Comparison of ENCODE assay signal across 22 mouse cellular contexts in genomic region chr3:126656173-126656572, GRCm38 (mm10).
A peak's percentile ranks its signal among the peaks of the same experiment; 100 is the strongest.
DNase-seq lines count a peak whose midpoint lies in the region; ATAC-seq and TF ChIP-seq lines count a peak whose summit lies in the region.
"Had no signal": no experiment of that assay in that cellular context is flagged by ENCODE, and none has a peak within 500 bp of the region (broad histone marks: within the 10 kb centered on the region; RNA-seq: fewer than 3 reads in every experiment).

No protein-coding gene starts in this region.

- H3K27ac ChIP-seq in forebrain, embryonic 15.5 days (replicated peaks) = no peak overlapping the region
- H3K27ac ChIP-seq in forebrain, embryonic 12.5 days = no peak overlapping the region
- peak overlapping the region; percentile 36 for H3K27ac ChIP-seq in heart, embryonic 16.5 days (ENCODE audit: low read length)
- no peak overlapping the region for H3K27ac ChIP-seq in heart, embryonic 11.5 days (ENCODE audit: low read depth, low read length)
- no peak overlapping the region for H3K27ac ChIP-seq in midbrain, embryonic 13.5 days
- H3K27ac ChIP-seq in midbrain, embryonic 10.5 days (replicated peaks) = no peak overlapping the region
- H3K27ac ChIP-seq in forebrain, postnatal 0 days (ENCODE audit: low read depth, low read length) = no peak overlapping the region
- H3K27ac ChIP-seq: liver, embryonic 15.5 days; neural tube, embryonic 13.5 days had no signal

- H3K4me1 ChIP-seq in forebrain, embryonic 15.5 days = no peaks in the 10 kb centered on the region; the same call in 1 of the 2 replicates
- H3K4me1 ChIP-seq in forebrain, embryonic 12.5 days = peaks cover 7% of the 10 kb centered on the region; the same call in 1 of the 2 replicates
- H3K4me1 ChIP-seq in heart, embryonic 16.5 days (ENCODE audit: control insufficient read depth, insufficient read depth, low read length) = peaks cover 54% of the 10 kb centered on the region
- H3K4me1 ChIP-seq in heart, embryonic 11.5 days (ENCODE audit: control insufficient read depth, insufficient read depth, low read length) = peaks cover 38% of the 10 kb centered on the region
- 0 out of 2 replicates have a peak, but pooled peaks cover 4% of the 10 kb centered on the region for H3K4me1 ChIP-seq in midbrain, embryonic 13.5 days (replicated peaks)
- peaks cover 12% of the 10 kb centered on the region; the same call in 1 of the 2 replicates for H3K4me1 ChIP-seq in midbrain, embryonic 10.5 days
- H3K4me1 ChIP-seq in forebrain, postnatal 0 days (ENCODE audit: insufficient read depth) = no peaks in the 10 kb centered on the region
- H3K4me1 ChIP-seq: liver, embryonic 15.5 days had no signal

- H3K36me3 ChIP-seq in forebrain, embryonic 15.5 days = no peaks in the 10 kb centered on the region
- H3K36me3 ChIP-seq in forebrain, embryonic 12.5 days (replicated peaks) = no peaks in the 10 kb centered on the region
- H3K36me3 ChIP-seq in heart, embryonic 16.5 days (ENCODE audit: control insufficient read depth, insufficient read depth) = no peaks in the 10 kb centered on the region
- H3K36me3 ChIP-seq in heart, embryonic 11.5 days (ENCODE audit: control insufficient read depth, insufficient read depth, low read length) = no peaks in the 10 kb centered on the region
- H3K36me3 ChIP-seq in midbrain, embryonic 13.5 days = no peaks in the 10 kb centered on the region
- H3K36me3 ChIP-seq in midbrain, embryonic 10.5 days = no peaks in the 10 kb centered on the region
- H3K36me3 ChIP-seq in forebrain, postnatal 0 days (ENCODE audit: insufficient read depth) = no peaks in the 10 kb centered on the region
- H3K36me3 ChIP-seq: liver, embryonic 15.5 days; neural tube, embryonic 13.5 days had no signal

- ATAC-seq in forebrain, embryonic 15.5 days (replicated peaks) = peak; percentile 49; the same call in 1 of the 2 replicates
- no peak for ATAC-seq in forebrain, embryonic 12.5 days (ENCODE audit: low FRiP score)
- ATAC-seq in heart, embryonic 16.5 days (replicated peaks; ENCODE audit: extremely low read depth, insufficient read depth, low FRiP score) = no peak
- ATAC-seq in heart, embryonic 11.5 days (replicated peaks; ENCODE audit: insufficient number of reproducible peaks, low FRiP score, low TSS enrichment) = no peak
- 0 out of 2 replicates have a peak, but pooled peaks have one; percentile 34 for ATAC-seq in midbrain, embryonic 13.5 days
- peak; percentile 40 for ATAC-seq in forebrain, postnatal 0 days
- ATAC-seq: activated CD4-positive, CD25-positive, alpha-beta regulatory T cell, adult 4 months; lung, postnatal 0 days; Patski had no signal

- no peak for TF ChIP-seq CTCF in forebrain, postnatal 0 days (IDR thresholded peaks at IDR 0.05; ENCODE audit: low read depth)

- 27% methylated on average over 3 of the region's 3 CpGs for WGBS in forebrain, embryonic 15.5 days
- WGBS in forebrain, embryonic 12.5 days = 32% methylated on average over 3 of the region's 3 CpGs
- WGBS in heart, embryonic 16.5 days = 45% methylated on average over 3 of the region's 3 CpGs
- WGBS in heart, embryonic 11.5 days (ENCODE audit: insufficient replicate concordance) = 46% methylated on average over 3 of the region's 3 CpGs
- 54% methylated on average over 3 of the region's 3 CpGs for WGBS in midbrain, embryonic 13.5 days
- WGBS in midbrain, embryonic 10.5 days = 68% methylated on average over 3 of the region's 3 CpGs
- WGBS in forebrain, postnatal 0 days = 30% methylated on average over 3 of the region's 3 CpGs

- H3K9me3 ChIP-seq in forebrain, embryonic 15.5 days = no peaks in the 10 kb centered on the region
- no peaks in the 10 kb centered on the region for H3K9me3 ChIP-seq in forebrain, embryonic 12.5 days
- no peaks in the 10 kb centered on the region for H3K9me3 ChIP-seq in heart, embryonic 16.5 days (replicated peaks; ENCODE audit: control insufficient read depth, low read length)
- H3K9me3 ChIP-seq in heart, embryonic 11.5 days (replicated peaks; ENCODE audit: control insufficient read depth, low read length) = no peaks in the 10 kb centered on the region
- no peaks in the 10 kb centered on the region for H3K9me3 ChIP-seq in midbrain, embryonic 13.5 days
- no peaks in the 10 kb centered on the region for H3K9me3 ChIP-seq in midbrain, embryonic 10.5 days (replicated peaks)
- no peaks in the 10 kb centered on the region for H3K9me3 ChIP-seq in forebrain, postnatal 0 days (ENCODE audit: low read length)
- H3K9me3 ChIP-seq: liver, embryonic 15.5 days; neural tube, embryonic 13.5 days had no signal

- H3K4me3 ChIP-seq in forebrain, embryonic 15.5 days = no peak overlapping the region
- H3K4me3 ChIP-seq in forebrain, embryonic 12.5 days (replicated peaks) = no peak overlapping the region
- no peak overlapping the region for H3K4me3 ChIP-seq in heart, embryonic 16.5 days (ENCODE audit: low read length)
- no peak overlapping the region for H3K4me3 ChIP-seq in heart, embryonic 11.5 days (ENCODE audit: low read depth, low read length)
- H3K4me3 ChIP-seq in midbrain, embryonic 13.5 days (replicated peaks) = no peak overlapping the region
- H3K4me3 ChIP-seq in midbrain, embryonic 10.5 days = no peak overlapping the region
- no peak overlapping the region for H3K4me3 ChIP-seq in forebrain, postnatal 0 days (ENCODE audit: low read depth, low read length)
- H3K4me3 ChIP-seq: liver, embryonic 15.5 days; neural tube, embryonic 13.5 days had no signal

- H3K4me2 ChIP-seq in forebrain, embryonic 15.5 days (replicated peaks) = no peak overlapping the region
- H3K4me2 ChIP-seq in forebrain, embryonic 12.5 days = no peak overlapping the region
- no peak overlapping the region for H3K4me2 ChIP-seq in heart, embryonic 16.5 days (ENCODE audit: low read depth, low read length)
- H3K4me2 ChIP-seq in heart, embryonic 11.5 days = no peak overlapping the region
- no peak overlapping the region for H3K4me2 ChIP-seq in midbrain, embryonic 13.5 days (replicated peaks)
- no peak overlapping the region for H3K4me2 ChIP-seq in forebrain, postnatal 0 days (ENCODE audit: low read depth)
- H3K4me2 ChIP-seq: liver, embryonic 15.5 days; neural tube, embryonic 13.5 days had no signal

- H3K27me3 ChIP-seq in forebrain, embryonic 15.5 days = no peaks in the 10 kb centered on the region
- H3K27me3 ChIP-seq in forebrain, embryonic 12.5 days = no peaks in the 10 kb centered on the region
- H3K27me3 ChIP-seq in heart, embryonic 16.5 days (ENCODE audit: control insufficient read depth, insufficient read depth, low read length) = no peaks in the 10 kb centered on the region
- H3K27me3 ChIP-seq in heart, embryonic 11.5 days (ENCODE audit: control insufficient read depth, insufficient read depth, low read length) = no peaks in the 10 kb centered on the region
- no peaks in the 10 kb centered on the region for H3K27me3 ChIP-seq in midbrain, embryonic 13.5 days
- no peaks in the 10 kb centered on the region for H3K27me3 ChIP-seq in midbrain, embryonic 10.5 days (ENCODE audit: low read depth, poor library complexity, severe bottlenecking)
- H3K27me3 ChIP-seq in forebrain, postnatal 0 days (ENCODE audit: insufficient read depth, low read length) = no peaks in the 10 kb centered on the region
- H3K27me3 ChIP-seq: liver, embryonic 15.5 days; neural tube, embryonic 13.5 days; Patski had no signal

- no peak overlapping the region for H3K9ac ChIP-seq in forebrain, embryonic 15.5 days (replicated peaks)
- no peak overlapping the region for H3K9ac ChIP-seq in forebrain, embryonic 12.5 days
- no peak overlapping the region for H3K9ac ChIP-seq in heart, embryonic 16.5 days (ENCODE audit: low read length)
- no peak overlapping the region for H3K9ac ChIP-seq in heart, embryonic 11.5 days (ENCODE audit: low read depth, low read length)
- no peak overlapping the region for H3K9ac ChIP-seq in midbrain, embryonic 13.5 days (replicated peaks)
- H3K9ac ChIP-seq in forebrain, postnatal 0 days = no peak overlapping the region
- H3K9ac ChIP-seq: liver, embryonic 15.5 days; neural tube, embryonic 13.5 days had no signal

- DNase-seq in midbrain, embryonic 10.5 days (ENCODE audit: low spot score) = no peak
- DNase-seq in forebrain, postnatal 0 days = peak; percentile 17
- DNase-seq in left cerebral cortex, adult 18-20 months (ENCODE audit: low spot score in 2 of 2) = no peak
- DNase-seq: adrenal gland, postnatal 25 days; B cell, adult 2 months; cerebellum, adult 2 months; heart, postnatal 10 days; kidney, adult 18-20 months; kidney, postnatal 10 days; layer of hippocampus, adult 9-11 months; right cerebral cortex, postnatal 4 days; thymus, postnatal 36 days had no signal

Comparison
In these comparisons a context has a peak if more than half of its experiments do, and no peak if none do; other contexts are left out.
1. ATAC-seq: peak in forebrain, embryonic 15.5 days (single experiment), midbrain, embryonic 13.5 days (single experiment) and forebrain, postnatal 0 days (single experiment); none in forebrain, embryonic 12.5 days (single experiment), heart, embryonic 16.5 days (single experiment) and heart, embryonic 11.5 days (single experiment).